Mouse (Mus musculus) Patski (cell line): ENCODE data around the gene Arl6ip4. TPM values are rescaled to one million over a fixed set of nuclear protein-coding genes. Genes with fewer than 3 reads are reported as not detected.
A peak's percentile ranks its signal among the peaks of the same experiment; 100 is the strongest.

Experiments used
- ATAC-seq: fragments of 100-300 bp; one replicate; pipeline ENCODE4 v1.8.0; 2021
- CTCF ChIA-PET: fragments of 350-600 bp; sonication (Branson Sonifier 250); formaldehyde crosslinking; loops from one replicate; lab custom pipeline; 2022; ENCODE audit warnings: inconsistent platforms; lab: Charles Lee
- POLR2A ChIA-PET: fragments of 350-600 bp; sonication (Branson Sonifier 250); formaldehyde crosslinking; loops from one replicate; lab custom pipeline; 2022; ENCODE audit warnings: antibody characterized with exemption, inconsistent platforms; lab: Charles Lee
- DNase-seq: peaks from one replicate; pipeline ENCODE4 v3.0.0-alpha.2; 2011; ENCODE audit warnings: low read depth, low spot score
- H3K27me3 ChIP-seq: fragments of 371-371 bp; one replicate; pipeline ENCODE4 v1.5.1; 2021
- CTCF ChIP-seq: fragments of 100-300 bp; IDR thresholded peaks from one replicate; pipeline ENCODE4 v1.5.1; 2021
- in situ Hi-C: fragments of 300-500 bp; cut with MboI; formaldehyde crosslinking; loops from 3 replicates; pipeline ENCODE4 v1.11.1; 2018; ENCODE audit warnings: low pct_unique_long_range_greater_than_20kb, mixed read lengths
- polyA plus RNA-seq: library from polyadenylated mRNA; unstranded; gene quantifications from one replicate; pipeline ENCODE4 v1.2.3, GENCODE M21; 2021

Arl6ip4 gene
- polyA plus RNA-seq, 1 experiment from 2014 or later: 89.3 TPM

DNA sequence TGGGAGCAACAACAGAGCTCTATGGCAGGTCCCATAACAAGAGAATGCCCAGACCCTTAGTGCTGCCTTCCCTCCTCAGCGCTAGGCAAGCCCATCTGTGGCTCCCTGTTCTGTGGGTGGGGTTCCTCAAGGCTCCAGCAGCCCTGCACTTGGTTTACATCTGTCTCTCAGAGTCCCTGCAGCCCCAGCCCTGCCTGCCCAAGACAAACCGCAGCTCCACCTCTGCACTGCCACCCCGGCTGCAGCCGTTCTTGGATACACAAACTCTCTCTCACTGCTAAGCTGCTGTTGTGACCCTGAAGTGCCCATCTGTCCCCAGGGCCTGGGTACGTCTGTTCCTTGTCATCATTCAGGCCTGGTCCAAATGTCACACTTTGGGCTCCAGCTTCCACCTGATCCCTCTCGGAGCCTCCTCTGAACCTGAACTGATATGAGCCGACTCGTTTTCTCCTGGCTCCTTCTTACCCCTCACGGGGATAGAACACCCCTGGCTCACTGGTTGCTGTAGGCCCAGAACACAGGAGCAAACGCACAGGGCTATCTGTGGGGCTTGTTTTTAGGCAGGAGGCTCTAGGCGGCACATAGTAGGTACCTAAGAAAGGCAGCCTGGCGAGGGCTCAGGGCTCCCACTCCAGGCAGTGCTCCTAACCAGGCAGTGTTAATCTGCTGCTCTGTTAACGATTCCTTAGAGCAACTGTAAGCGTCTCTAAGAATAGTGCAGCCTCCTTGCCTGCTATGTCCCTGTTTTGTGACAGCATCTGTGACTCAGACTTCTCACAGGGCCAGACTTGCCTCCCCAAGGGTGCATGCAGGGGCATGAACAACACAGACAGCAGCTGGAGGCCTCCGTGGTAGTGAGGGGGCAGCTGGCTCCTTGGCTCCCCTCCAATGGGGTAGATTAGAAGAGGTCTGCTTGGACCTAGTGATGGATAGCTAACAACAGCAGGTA, 50.0 kb downstream of the Arl6ip4 start:
- POLR2A ChIA-PET: interaction anchor here (0.9 to 1.4 kb wide), 4 partner anchors 8 to 75 kb away, joined by 3 read pairs; no protein-coding TSS in a partner anchor
- in situ Hi-C loops: no loop called here
- CTCF ChIA-PET: interaction anchor here (0.9 to 5.2 kb wide), 7 partner anchors 9 to 98 kb away, joined by 3 to 28 read pairs (median 5); no protein-coding TSS in a partner anchor
- no peak for TF ChIP-seq CTCF
- ATAC-seq: peak; percentile 32
- no peak for DNase-seq
- no peaks in the 10 kb centered on the region for H3K27me3 ChIP-seq

DNA sequence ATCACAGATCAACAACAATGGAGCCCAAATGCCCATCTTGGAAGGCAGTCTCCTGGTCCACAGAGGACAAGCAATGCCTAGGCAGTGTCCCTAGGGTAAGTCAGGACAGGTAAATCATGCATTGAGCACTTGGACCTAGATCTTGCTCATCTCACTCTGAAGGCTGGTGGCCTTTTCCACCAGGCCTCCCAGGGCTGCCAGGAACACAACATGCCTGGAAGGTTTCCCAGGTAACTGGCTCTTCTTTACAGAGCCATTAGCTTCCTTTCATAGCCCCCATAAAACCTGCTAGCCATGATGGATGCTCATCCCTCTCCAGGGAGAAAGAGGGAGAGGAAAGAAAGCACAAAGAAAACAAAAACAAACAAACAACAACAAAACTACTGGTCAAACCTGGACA, 50.9 kb downstream of the Arl6ip4 start:
- ATAC-seq: no peak
- DNase-seq: no peak
- ChIA-PET CTCF (interaction anchor here (0.9 to 3.4 kb wide), 4 partner anchors 21 to 86 kb away, joined by 3 to 10 read pairs (median 5); no protein-coding TSS in a partner anchor), POLR2A (interaction anchor here (0.5 to 1.4 kb wide), 4 partner anchors 21 to 157 kb away, joined by 3 read pairs; no protein-coding TSS in a partner anchor)
- in situ Hi-C loops: no loop called here
- H3K27me3 ChIP-seq: no peaks in the 10 kb centered on the region
- TF ChIP-seq CTCF: no peak

GRCm38 (mm10) chr5:124167621-124168020, 51.7 kb downstream of the Arl6ip4 start:
- in situ Hi-C loops: no loop called here
- TF ChIP-seq CTCF: no peak
- POLR2A ChIA-PET: interaction anchor here (0.9 to 1.5 kb wide), 2 partner anchors 77 to 81 kb away, joined by 3 to 4 read pairs; no protein-coding TSS in a partner anchor
- H3K27me3 ChIP-seq: no peaks in the 10 kb centered on the region
- ATAC-seq (no peak), DNase-seq (no peak)
- CTCF ChIA-PET: interaction anchor here (1.5 to 3.4 kb wide), 3 partner anchors 21 to 85 kb away, joined by 3 to 10 read pairs (median 7); no protein-coding TSS in a partner anchor

Other genes starting within 250 kb of the Arl6ip4 start
- gene Hcar1, start 236.1 kb upstream of the Arl6ip4 start, polyA plus RNA-seq: not detected
- 117 TPM for gene Denr, start 208.9 kb upstream of the Arl6ip4 start, polyA plus RNA-seq
- gene Gm43518, start 188.7 kb upstream of the Arl6ip4 start, polyA plus RNA-seq: 0.68 TPM
- gene Ccdc62, start 185.4 kb upstream of the Arl6ip4 start, polyA plus RNA-seq: 6.7 TPM
- 62.0 TPM for gene Hip1r, start 142.5 kb upstream of the Arl6ip4 start, polyA plus RNA-seq
- gene Vps37b, start 83.8 kb upstream of the Arl6ip4 start, polyA plus RNA-seq: 25.5 TPM
- gene Abcb9, start 20.3 kb upstream of the Arl6ip4 start, polyA plus RNA-seq: 5.3 TPM
- 45.4 TPM for gene Ogfod2, start 3.8 kb upstream of the Arl6ip4 start, polyA plus RNA-seq
- 33.3 TPM for gene Pitpnm2, start 133.7 kb downstream of the Arl6ip4 start, polyA plus RNA-seq
- 14.0 TPM for gene Mphosph9, start 211.9 kb downstream of the Arl6ip4 start, polyA plus RNA-seq
- 17.0 TPM for gene 2810006K23Rik, start 212.0 kb downstream of the Arl6ip4 start, polyA plus RNA-seq
- 231 TPM for gene Cdk2ap1, start 247.0 kb downstream of the Arl6ip4 start, polyA plus RNA-seq